Mouse (Mus musculus): Measurements from ENCODE around the gene Gm28372.

DNA sequence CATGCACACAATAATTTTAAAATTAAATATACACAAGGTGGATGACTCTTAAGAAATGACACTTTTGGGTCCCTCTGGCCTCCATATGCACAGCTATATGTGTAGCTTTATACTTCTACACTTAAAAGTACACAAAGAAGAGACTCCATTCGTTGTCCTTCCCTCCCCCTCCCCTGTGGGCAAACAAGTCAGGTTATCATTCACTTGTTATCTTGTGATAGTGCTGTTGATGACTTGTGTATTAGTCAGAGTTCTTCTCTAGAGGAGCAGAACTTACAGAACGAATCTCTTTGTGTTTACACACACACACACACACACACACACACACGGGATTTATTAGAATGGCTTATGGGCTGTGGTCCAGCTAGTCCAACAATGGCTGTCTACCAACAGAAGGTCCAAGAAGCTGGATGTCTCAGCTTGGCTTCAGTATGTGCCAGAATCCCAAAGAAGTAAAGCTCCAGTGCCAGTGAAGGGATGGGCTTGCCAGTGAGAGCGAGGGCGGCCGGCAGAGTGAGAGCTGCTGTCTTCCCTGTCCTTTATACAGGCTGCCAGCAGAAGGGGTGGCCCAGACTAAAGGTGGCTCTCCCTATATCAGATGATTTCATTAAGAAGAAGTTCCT lies 49.8 kb downstream of the Gm28372 start:
- no peak for TF ChIP-seq POLR2A (IDR thresholded peaks at IDR 0.05; ENCODE audit: insufficient read depth, low read depth, low read length)
- no peak for TF ChIP-seq CTCF (IDR thresholded peaks at IDR 0.05)

All from heart, adult 2 months (tissue).